Mouse (Mus musculus) intestine, embryonic 14.5 days (tissue): ENCODE measurements around the gene Tmem144. TPM values are rescaled to one million over a fixed set of nuclear protein-coding genes. Genes with fewer than 3 reads are reported as not detected.

Experiments used
- ATAC-seq: fragments of 200-750 bp; cut with Nextera tagmentation; replicated peaks from 2 replicates; pipeline ENCODE4 v1.8.0; 2017; ENCODE audit warnings: low read depth, moderate number of reproducible peaks, moderate TSS enrichment, moderate library complexity; ENCODE audit not compliant: low FRiP score, low TSS enrichment
- DNase-seq: peaks from one replicate; pipeline ENCODE4 v3.0.0-alpha.2; 2018; ENCODE audit warnings: low spot score
- H3K27ac ChIP-seq: fragments of 300-500 bp; sonication (generic); 2 replicates; pipeline ENCODE4 v1.5.1; 2014; ENCODE audit warnings: low read depth, mild to moderate bottlenecking, control low read depth
- H3K27me3 ChIP-seq: fragments of 300-500 bp; sonication (generic); replicated peaks from 2 replicates; pipeline ENCODE4 v1.6.1; 2014; ENCODE audit warnings: low read length, control low read depth; ENCODE audit not compliant: control insufficient read depth, insufficient read depth
- H3K36me3 ChIP-seq: fragments of 300-500 bp; sonication (generic); 2 replicates; pipeline ENCODE4 v1.6.1; 2014; ENCODE audit warnings: low read length, control low read depth; ENCODE audit not compliant: control insufficient read depth, insufficient read depth
- H3K4me1 ChIP-seq: fragments of 300-500 bp; sonication (generic); replicated peaks from 2 replicates; pipeline ENCODE4 v1.6.1; 2014; ENCODE audit warnings: low read length, control low read depth, mixed read lengths; ENCODE audit not compliant: control insufficient read depth, insufficient read depth
- H3K4me2 ChIP-seq: fragments of 300-500 bp; sonication (generic); 2 replicates; pipeline ENCODE4 v1.6.1; 2014; ENCODE audit warnings: low read length
- H3K4me3 ChIP-seq: fragments of 300-500 bp; sonication (generic); 2 replicates; pipeline ENCODE4 v1.5.1; 2014; ENCODE audit warnings: low read depth, low read length, control low read depth, mixed read lengths
- H3K9ac ChIP-seq: fragments of 300-500 bp; sonication (generic); 2 replicates; pipeline ENCODE4 v1.6.1; 2014; ENCODE audit warnings: mild to moderate bottlenecking, low read length
- H3K9me3 ChIP-seq: fragments of 300-500 bp; sonication (generic); 2 replicates; pipeline ENCODE4 v1.6.1; 2016; ENCODE audit warnings: low read length, control low read depth; ENCODE audit not compliant: control insufficient read depth
- WGBS: fragments of 180-500 bp; shearing (Covaris S2); extraction: QIAGEN DNeasy Blood & Tissue Kit; methylation state at CpG from one replicate; pipeline ENCODE4 v1.1.7; 2014; 5-methylcytosine and 5-hydroxymethylcytosine counted together
- polyA plus RNA-seq: library from polyadenylated mRNA; unstranded; fragments of >200 nt; fragmentation: Nextera tagmentation; extraction: Ambion mirVana; gene quantifications from 2 replicates; pipeline ENCODE4 v1.2.1, GENCODE M21; 2014

Gene Tmem144
- polyA plus RNA-seq, 1 experiment from 2014 or later = 4.7 TPM

DNA sequence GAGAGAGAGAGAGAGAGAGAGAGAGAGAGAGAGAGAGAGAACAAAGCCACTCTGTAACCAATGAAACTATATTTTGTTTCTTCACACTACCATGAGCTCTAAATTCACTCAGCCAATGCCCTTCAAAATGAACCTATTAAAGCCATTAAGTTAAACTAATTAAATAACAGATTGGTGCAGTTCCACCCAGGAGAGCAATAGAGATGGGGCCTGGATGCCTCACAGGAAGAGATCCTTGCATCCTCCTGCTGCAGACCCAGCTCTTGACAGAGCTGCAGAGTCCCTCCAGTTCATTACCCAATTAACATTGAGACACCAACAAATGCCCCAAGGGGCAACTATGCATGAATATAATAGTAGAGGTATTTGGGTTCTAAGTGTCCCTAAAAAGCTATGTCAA lies 23.3 kb downstream of the Tmem144 start:
- no peak overlapping the region for H3K9ac ChIP-seq
- H3K4me3 ChIP-seq = no peak overlapping the region
- no peak overlapping the region for H3K27ac ChIP-seq
- DNase-seq (no peak), ATAC-seq (no peak)
- no peaks in the 10 kb centered on the region for H3K4me1 ChIP-seq
- no peaks in the 10 kb centered on the region for H3K27me3 ChIP-seq
- H3K4me2 ChIP-seq = no peak overlapping the region
- H3K36me3 ChIP-seq = no peaks in the 10 kb centered on the region
- no peaks in the 10 kb centered on the region for H3K9me3 ChIP-seq

- no peak for ATAC-seq
- H3K9me3 ChIP-seq = no peaks in the 10 kb centered on the region
- 88% methylated on average over 14 of the region's 14 CpGs for WGBS
Measured at GRCm38 (mm10) chr3:79825067-79825780, 27.3 kb downstream of the Tmem144 start.

GRCm38 (mm10) chr3:79823176-79823575 lies 29.4 kb downstream of the Tmem144 start:
- Histone ChIP-seq H3K27me3 (no peaks in the 10 kb centered on the region), H3K4me3 (no peak overlapping the region), H3K9ac (no peak overlapping the region), H3K27ac (no peak overlapping the region), H3K9me3 (no peaks in the 10 kb centered on the region), H3K36me3 (no peaks in the 10 kb centered on the region), H3K4me2 (no peak overlapping the region), H3K4me1 (no peaks in the 10 kb centered on the region)
- DNase-seq (no peak), ATAC-seq (no peak)
- 94% methylated on average over 7 of the region's 7 CpGs for WGBS

More at GRCm38 (mm10) chr3:79825067-79825780, 27.3 kb downstream of the Tmem144 start:
- Histone ChIP-seq H3K36me3 (no peaks in the 10 kb centered on the region), H3K4me2 (no peak overlapping the region), H3K27me3 (no peaks in the 10 kb centered on the region), H3K27ac (no peak overlapping the region), H3K4me3 (no peak overlapping the region), H3K9ac (no peak overlapping the region), H3K4me1 (no peaks in the 10 kb centered on the region)
- no peak for DNase-seq

- 85% methylated on average over 16 of the region's 16 CpGs for WGBS
- Histone ChIP-seq H3K27ac (no peak overlapping the region), H3K9me3 (no peaks in the 10 kb centered on the region), H3K4me2 (no peak overlapping the region), H3K4me3 (no peak overlapping the region), H3K9ac (no peak overlapping the region), H3K36me3 (no peaks in the 10 kb centered on the region), H3K27me3 (no peaks in the 10 kb centered on the region), H3K4me1 (no peaks in the 10 kb centered on the region)
- DNase-seq (no peak), ATAC-seq (no peak)
Measured at GRCm38 (mm10) chr3:79821131-79821530, 31.4 kb downstream of the Tmem144 start.

DNA sequence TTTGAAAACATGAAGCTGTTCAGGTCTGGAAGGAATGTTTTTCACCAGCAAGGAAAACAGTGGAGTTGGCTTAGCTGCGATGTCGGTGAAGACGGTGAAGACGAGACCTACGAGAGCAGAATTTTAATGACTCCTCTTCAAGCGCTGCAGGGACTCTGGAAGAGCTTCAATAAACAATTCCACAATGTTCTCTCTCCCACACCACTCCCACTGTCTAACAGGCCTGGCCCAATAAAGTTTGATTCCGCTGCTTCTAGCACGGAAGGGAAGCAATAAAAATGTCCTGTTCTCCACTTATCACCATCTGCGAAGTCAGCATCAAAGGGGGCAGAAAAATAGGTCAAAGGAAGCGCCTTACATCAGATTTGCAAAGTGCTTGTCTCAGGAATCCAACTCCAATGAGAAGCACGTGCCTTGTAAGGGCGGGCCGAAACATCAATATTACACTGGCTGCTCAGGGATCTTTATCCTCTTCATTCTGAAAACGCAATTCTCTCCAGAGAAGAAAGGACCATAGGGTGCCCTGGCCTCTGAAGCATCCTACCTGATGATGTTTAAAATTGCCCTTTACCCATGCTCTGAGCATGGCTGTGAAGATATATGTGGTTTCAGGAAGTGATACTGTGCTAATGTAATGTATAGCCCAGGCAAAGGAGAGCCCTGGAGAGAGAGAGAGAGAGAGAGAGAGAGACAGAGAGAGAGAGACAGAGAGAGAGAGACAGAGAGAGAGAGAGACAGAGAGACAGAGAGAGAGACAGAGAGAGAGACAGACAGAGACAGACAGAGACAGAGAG lies 34.2 kb downstream of the Tmem144 start:
- WGBS = 15% methylated on average over 14 of the region's 14 CpGs
- Histone ChIP-seq H3K9ac (no peak overlapping the region), H3K4me3 (no peak overlapping the region), H3K4me2 (peak overlapping the region; percentile 28; the same call in 1 of the 2 replicates), H3K36me3 (no peaks in the 10 kb centered on the region), H3K4me1 (no peaks in the 10 kb centered on the region), H3K9me3 (no peaks in the 10 kb centered on the region), H3K27ac (no peak overlapping the region), H3K27me3 (no peaks in the 10 kb centered on the region)
- ATAC-seq = 0 out of 2 replicates have a peak, but pooled peaks have one; percentile 53
- no peak for DNase-seq

- H3K4me1 ChIP-seq = no peaks in the 10 kb centered on the region
- no peak for ATAC-seq
- no peaks in the 10 kb centered on the region for H3K27me3 ChIP-seq
- H3K9ac ChIP-seq = no peak overlapping the region
- WGBS = 79% methylated on average over 4 of the region's 4 CpGs
- H3K4me2 ChIP-seq = no peak overlapping the region
- no peak for DNase-seq
- no peaks in the 10 kb centered on the region for H3K9me3 ChIP-seq
- no peak overlapping the region for H3K4me3 ChIP-seq
- no peaks in the 10 kb centered on the region for H3K36me3 ChIP-seq
- no peak overlapping the region for H3K27ac ChIP-seq
Measured at GRCm38 (mm10) chr3:79816229-79816628, 36.3 kb downstream of the Tmem144 start.

GRCm38 (mm10) chr3:79813814-79814490 lies 38.6 kb downstream of the Tmem144 start:
- Histone ChIP-seq H3K4me1 (no peaks in the 10 kb centered on the region), H3K9me3 (no peaks in the 10 kb centered on the region), H3K36me3 (no peaks in the 10 kb centered on the region), H3K4me2 (no peak overlapping the region), H3K9ac (no peak overlapping the region), H3K27ac (no peak overlapping the region), H3K27me3 (no peaks in the 10 kb centered on the region), H3K4me3 (no peak overlapping the region)
- peak; percentile 91 for DNase-seq
- ATAC-seq = no peak
- WGBS = 32% methylated on average over 19 of the region's 19 CpGs

GRCm38 (mm10) chr3:79812042-79812441 lies 40.5 kb downstream of the Tmem144 start:
- Histone ChIP-seq H3K9ac (no peak overlapping the region), H3K4me1 (no peaks in the 10 kb centered on the region), H3K4me2 (no peak overlapping the region), H3K4me3 (no peak overlapping the region), H3K36me3 (no peaks in the 10 kb centered on the region), H3K27ac (no peak overlapping the region), H3K27me3 (no peaks in the 10 kb centered on the region), H3K9me3 (no peaks in the 10 kb centered on the region)
- WGBS = 72% methylated on average over 2 of the region's 2 CpGs
- DNase-seq (no peak), ATAC-seq (no peak)
